Mouse (Mus musculus): ENCODE results near the gene Thap2.

DNA sequence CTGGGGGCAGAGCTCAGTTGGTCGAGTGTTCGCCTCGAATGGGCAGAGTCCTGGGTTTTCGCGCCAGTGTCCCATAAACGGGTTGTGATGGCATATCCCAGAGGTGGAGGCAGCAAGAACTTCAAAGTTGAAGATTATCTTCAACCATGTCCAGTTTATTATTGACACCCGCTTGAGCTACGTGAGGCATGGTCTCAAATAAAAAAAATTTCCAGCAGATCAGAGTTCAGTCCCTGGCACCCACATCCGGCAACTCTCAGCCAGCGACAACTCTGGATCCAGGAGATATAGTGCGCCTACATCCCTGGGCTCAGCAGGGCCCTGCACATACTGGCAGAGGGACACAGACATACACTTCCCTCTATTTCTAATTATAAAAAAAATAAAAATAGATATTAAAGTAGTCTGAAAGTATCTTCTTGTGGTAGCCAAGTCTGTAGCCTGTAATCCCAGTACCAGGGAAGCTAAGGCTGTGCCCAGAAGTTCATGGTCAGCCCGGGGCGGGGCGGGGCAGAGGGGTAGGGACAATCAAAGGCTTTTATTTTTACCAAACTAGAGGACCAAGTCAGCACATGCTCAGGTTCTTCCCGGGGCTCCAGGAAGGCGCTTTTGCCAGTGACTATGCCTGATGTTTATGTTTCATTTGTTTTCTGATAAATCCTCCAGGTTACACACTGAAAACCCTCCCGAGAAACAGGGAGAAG lies 25.9 kb downstream of the Thap2 start:
- TF ChIP-seq EP300 (IDR thresholded peaks at IDR 0.05; ENCODE audit: insufficient read depth, low read depth, low read length) (no peak), CTCF (IDR thresholded peaks at IDR 0.05) (no peak)

All from heart, adult 2 months (tissue).